Comparison of ENCODE assay signal across 28 mouse cellular contexts in the genomic region with DNA sequence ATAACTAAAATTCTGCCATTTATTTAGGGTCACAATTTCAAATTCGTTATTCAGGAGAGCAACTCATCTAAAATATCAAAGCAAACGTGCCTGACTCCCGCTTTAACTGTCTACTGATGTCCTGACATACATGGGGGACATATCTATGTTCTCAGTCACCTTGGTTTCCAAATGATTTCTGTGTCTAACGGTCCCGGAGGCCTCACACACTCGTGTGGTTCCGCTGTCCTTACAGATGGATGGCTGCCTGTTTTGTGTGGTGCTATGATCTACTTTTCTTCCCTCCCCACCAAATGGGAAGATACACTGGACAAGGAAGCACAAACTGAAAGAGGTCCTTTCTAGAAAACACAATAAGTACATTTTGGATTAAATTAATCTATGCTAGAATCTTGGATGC.
"Had no signal": no experiment of that assay in that cellular context is flagged by ENCODE, and none has a peak within 500 bp of the region (broad histone marks: within the 10 kb centered on the region; RNA-seq: fewer than 3 reads in every experiment).

No protein-coding gene starts in this region.

- H3K4me1 ChIP-seq: limb, embryonic 15.5 days; liver, embryonic 12.5 days; liver, embryonic 13.5 days; liver, embryonic 15.5 days; megakaryocyte, embryonic 14.5 days; midbrain, embryonic 12.5 days; midbrain, embryonic 15.5 days; neural tube, embryonic 12.5 days had no signal

- H3K27me3 ChIP-seq: limb, embryonic 12.5 days; limb, embryonic 13.5 days; limb, embryonic 15.5 days; liver, embryonic 12.5 days; liver, embryonic 13.5 days; liver, embryonic 15.5 days; lung, embryonic 15.5 days; megakaryocyte, embryonic 14.5 days; midbrain, embryonic 12.5 days; midbrain, embryonic 15.5 days; neural tube, embryonic 12.5 days had no signal

- DNase-seq: left cerebral cortex, postnatal 4 days; liver; liver, embryonic 13.5 days; liver, postnatal 0 days; lung, adult 18-20 months; lung, adult 2 months; lung, embryonic 14.5 days; lung, postnatal 10 days; lung, postnatal 14 days; lung, postnatal 36 days; lung, postnatal 4 days; midbrain, embryonic 14.5 days had no signal

- H3K27ac ChIP-seq: limb, embryonic 10.5 days; limb, embryonic 12.5 days; limb, embryonic 13.5 days; limb, embryonic 15.5 days; liver, embryonic 12.5 days; liver, embryonic 13.5 days; liver, embryonic 14.5 days; liver, embryonic 15.5 days; lung, embryonic 15.5 days; macrophage; midbrain, embryonic 10.5 days; midbrain, embryonic 12.5 days; midbrain, embryonic 13.5 days; midbrain, embryonic 15.5 days; neural tube, embryonic 12.5 days had no signal

- H3K36me3 ChIP-seq: limb, embryonic 10.5 days; limb, embryonic 12.5 days; limb, embryonic 13.5 days; limb, embryonic 15.5 days; liver, embryonic 12.5 days; liver, embryonic 13.5 days; liver, embryonic 15.5 days; lung, embryonic 15.5 days; midbrain, embryonic 10.5 days; midbrain, embryonic 12.5 days; midbrain, embryonic 13.5 days; midbrain, embryonic 15.5 days; neural tube, embryonic 12.5 days had no signal

- H3K4me3 ChIP-seq: limb, embryonic 10.5 days; limb, embryonic 12.5 days; limb, embryonic 13.5 days; limb, embryonic 15.5 days; liver, embryonic 12.5 days; liver, embryonic 13.5 days; liver, embryonic 15.5 days; lung, embryonic 15.5 days; megakaryocyte, embryonic 14.5 days; midbrain, embryonic 10.5 days; midbrain, embryonic 12.5 days; midbrain, embryonic 13.5 days; midbrain, embryonic 15.5 days; myocyte; neural tube, embryonic 12.5 days had no signal

- H3K9me3 ChIP-seq: limb, embryonic 10.5 days; limb, embryonic 12.5 days; limb, embryonic 13.5 days; limb, embryonic 15.5 days; liver, embryonic 12.5 days; liver, embryonic 13.5 days; liver, embryonic 15.5 days; lung, embryonic 15.5 days; megakaryocyte, embryonic 14.5 days; midbrain, embryonic 10.5 days; midbrain, embryonic 12.5 days; midbrain, embryonic 13.5 days; midbrain, embryonic 15.5 days; neural tube, embryonic 12.5 days had no signal
